Mouse (Mus musculus) neural tube, embryonic 11.5 days (tissue): ENCODE data around the gene Arl6ip4. TPM values are rescaled to one million over a fixed set of nuclear protein-coding genes. Genes with fewer than 3 reads are reported as not detected.

Experiments
- ATAC-seq: fragments of 200-750 bp; cut with Nextera tagmentation; 2 replicates; pipeline ENCODE4 v1.8.0; 2017; ENCODE audit warnings: moderate number of reproducible peaks, mild to moderate bottlenecking, moderate TSS enrichment, moderate library complexity; ENCODE audit not compliant: insufficient read depth, low FRiP score, low TSS enrichment
- DNase-seq: peaks from one replicate; pipeline ENCODE4 v3.0.0-alpha.2; 2015; ENCODE audit warnings: low spot score
- H3K27ac ChIP-seq: fragments of 300-500 bp; sonication (generic); 2 replicates; pipeline ENCODE4 v1.5.1; 2014; ENCODE audit warnings: low read depth, mild to moderate bottlenecking, low read length
- H3K27me3 ChIP-seq: fragments of 300-500 bp; sonication (generic); 2 replicates; pipeline ENCODE4 v1.6.1; 2014; ENCODE audit warnings: mild to moderate bottlenecking, low read length, mixed read lengths; ENCODE audit not compliant: control insufficient read depth, insufficient read depth
- H3K36me3 ChIP-seq: fragments of 300-500 bp; sonication (generic); 2 replicates; pipeline ENCODE4 v1.6.1; 2014; ENCODE audit warnings: mild to moderate bottlenecking, low read length, moderate library complexity, mixed read lengths; ENCODE audit not compliant: control insufficient read depth, insufficient read depth
- H3K4me1 ChIP-seq: fragments of 300-500 bp; sonication (generic); 2 replicates; pipeline ENCODE4 v1.6.1; 2014; ENCODE audit warnings: low read length, mixed read lengths; ENCODE audit not compliant: control insufficient read depth, insufficient read depth
- H3K4me2 ChIP-seq: fragments of 300-500 bp; sonication (generic); 2 replicates; pipeline ENCODE4 v1.6.1; 2014; ENCODE audit warnings: low read depth, mild to moderate bottlenecking, moderate library complexity
- H3K4me3 ChIP-seq: fragments of 300-500 bp; sonication (generic); 2 replicates; pipeline ENCODE4 v1.5.1; 2014; ENCODE audit warnings: low read depth, low read length
- H3K9ac ChIP-seq: fragments of 300-500 bp; sonication (generic); 2 replicates; pipeline ENCODE4 v1.6.1; 2014; ENCODE audit warnings: mild to moderate bottlenecking, low read length
- H3K9me3 ChIP-seq: fragments of 300-500 bp; sonication (generic); 2 replicates; pipeline ENCODE4 v1.6.1; 2016; ENCODE audit warnings: low read length; ENCODE audit not compliant: control insufficient read depth
- WGBS: fragments of 180-500 bp; shearing (Covaris S2); extraction: QIAGEN DNeasy Blood & Tissue Kit; methylation state at CpG from one replicate; pipeline ENCODE4 v1.1.7; 2014; 5-methylcytosine and 5-hydroxymethylcytosine counted together
- polyA plus RNA-seq: library from polyadenylated mRNA; unstranded; fragments of >200 nt; fragmentation: Nextera tagmentation; extraction: Ambion mirVana; gene quantifications from 2 replicates; pipeline ENCODE4 v1.2.1, GENCODE M21; 2014

Gene Arl6ip4
- 84.7 and 88.9 TPM in 2 replicates for polyA plus RNA-seq

DNA sequence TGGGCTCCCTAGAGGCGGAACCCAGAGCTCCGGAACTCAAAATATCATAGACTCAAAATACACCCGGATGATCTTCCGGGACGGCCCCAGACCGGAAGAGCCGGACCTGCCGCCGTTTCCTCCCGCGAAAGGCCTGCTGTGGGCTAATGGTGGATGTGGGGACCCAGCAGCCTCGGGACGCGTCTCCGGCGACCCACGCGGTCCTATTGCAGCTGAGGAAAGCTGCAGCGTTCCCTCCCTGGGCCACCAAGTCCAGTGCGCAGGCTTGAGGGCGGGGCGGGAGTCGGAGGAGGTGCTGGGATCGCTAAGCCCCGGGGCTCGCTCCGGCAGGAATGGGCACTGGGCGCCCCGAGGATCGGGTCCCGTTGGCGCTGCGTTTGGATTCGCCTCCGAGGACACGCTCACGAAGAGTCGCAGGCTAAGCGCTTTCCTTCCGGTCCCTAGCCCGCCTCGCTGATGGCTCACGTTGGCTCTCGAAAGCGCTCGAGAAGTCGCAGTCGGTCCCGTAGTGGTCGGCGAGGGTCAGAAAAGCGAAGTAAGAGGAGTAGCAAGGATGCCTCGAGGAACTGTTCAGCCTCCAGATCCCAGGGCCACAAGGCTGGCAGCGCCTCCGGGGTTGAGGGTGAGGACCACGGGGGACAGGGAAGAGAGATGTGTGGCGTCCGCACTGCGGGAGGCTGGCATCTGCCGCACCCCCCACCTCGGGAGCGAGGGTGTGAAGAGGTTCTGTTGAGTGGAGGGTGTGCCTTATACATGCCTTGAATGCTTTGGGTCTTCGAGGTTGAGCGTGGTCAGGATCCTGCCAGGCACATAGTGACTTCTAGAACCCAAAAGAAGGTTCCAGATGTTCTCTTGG lies at the start of gene Arl6ip4:
Gene Arl6ip4 (plus strand): TSS at position 100 of the 856 bp plus-strand sequence.
- WGBS: 2% methylated on average over 64 of the region's 64 CpGs
- DNase-seq: peak; percentile 83
- Histone ChIP-seq H3K9ac (peak within 1 kb of the TSS; percentile 85), H3K9me3 (no peaks in the 10 kb centered on the region), H3K27me3 (no peaks in the 10 kb centered on the region), H3K27ac (peak within 1 kb of the TSS; percentile 40; the same call in 1 of the 2 replicates), H3K36me3 (peaks cover 18% of the 10 kb centered on the region), H3K4me3 (peak within 1 kb of the TSS; percentile 95), H3K4me1 (peaks cover 15% of the 10 kb centered on the region), H3K4me2 (peak within 1 kb of the TSS; percentile 93)
- no peak for ATAC-seq

DNA sequence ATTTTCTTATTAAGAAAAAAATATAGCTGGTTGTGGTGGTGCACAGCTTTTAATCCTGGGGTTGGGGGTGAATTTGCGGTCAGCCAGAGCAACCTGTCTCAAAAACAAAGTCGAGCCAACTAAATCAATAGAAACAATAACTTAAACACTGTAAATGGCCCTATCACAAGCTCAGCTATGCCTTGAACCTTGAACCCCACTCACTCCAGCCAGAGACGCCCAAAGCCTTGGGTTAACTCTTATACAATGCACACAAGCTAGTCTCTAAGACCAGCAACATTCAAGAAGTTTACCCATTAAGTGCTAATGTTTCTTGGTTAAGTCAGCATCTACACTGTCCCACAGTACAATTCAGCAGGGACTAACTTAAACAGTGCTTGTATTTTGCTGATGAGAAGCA lies 46.2 kb upstream of the Arl6ip4 start:
- H3K9ac ChIP-seq: no peak overlapping the region
- H3K36me3 ChIP-seq: no peaks in the 10 kb centered on the region
- H3K4me2 ChIP-seq: no peak overlapping the region
- no peaks in the 10 kb centered on the region for H3K27me3 ChIP-seq
- ATAC-seq: no peak
- H3K9me3 ChIP-seq: no peaks in the 10 kb centered on the region
- no peak for DNase-seq
- no peak overlapping the region for H3K27ac ChIP-seq
- WGBS: 86% methylated on average over 3 of the region's 3 CpGs
- no peaks in the 10 kb centered on the region for H3K4me1 ChIP-seq
- H3K4me3 ChIP-seq: no peak overlapping the region

DNA sequence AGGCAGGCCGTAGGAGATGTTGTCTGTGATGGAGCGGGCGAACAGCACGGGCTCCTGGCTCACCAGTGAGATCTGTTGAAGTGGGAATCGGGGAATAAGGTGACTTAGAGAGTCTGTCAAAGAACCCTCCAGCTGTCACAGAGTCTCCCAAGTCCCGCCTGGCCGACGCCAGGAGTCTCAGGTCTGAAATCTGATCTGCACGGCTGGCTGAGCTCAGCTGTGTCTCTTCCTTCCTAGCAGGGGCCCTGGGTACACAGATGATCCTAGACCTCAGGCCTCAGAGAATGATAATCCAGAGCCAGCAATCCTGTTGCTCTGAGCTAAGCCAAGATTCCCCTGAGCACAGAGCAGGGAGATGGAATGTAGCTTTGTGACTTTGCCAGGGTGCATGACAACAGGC lies 42.2 kb upstream of the Arl6ip4 start:
- H3K27ac ChIP-seq: no peak overlapping the region

GRCm38 (mm10) chr5:124074845-124075307 lies 41.0 kb upstream of the Arl6ip4 start:
- H3K9me3 ChIP-seq: no peaks in the 10 kb centered on the region
- H3K4me1 ChIP-seq: no peaks in the 10 kb centered on the region; the same call in 1 of the 2 replicates
- 57% methylated on average over 10 of the region's 10 CpGs for WGBS
- no peak for ATAC-seq
- H3K36me3 ChIP-seq: no peaks in the 10 kb centered on the region
- H3K27ac ChIP-seq: no peak overlapping the region
- no peak overlapping the region for H3K9ac ChIP-seq
- DNase-seq: no peak
- H3K4me2 ChIP-seq: no peak overlapping the region
- no peaks in the 10 kb centered on the region for H3K27me3 ChIP-seq
- no peak overlapping the region for H3K4me3 ChIP-seq

More for the DNA sequence above, 42.2 kb upstream of the Arl6ip4 start:
- ATAC-seq (no peak), DNase-seq (no peak)
- Histone ChIP-seq H3K27me3 (no peaks in the 10 kb centered on the region), H3K4me1 (no peaks in the 10 kb centered on the region; the same call in 1 of the 2 replicates), H3K4me3 (no peak overlapping the region), H3K4me2 (no peak overlapping the region), H3K9ac (no peak overlapping the region), H3K9me3 (no peaks in the 10 kb centered on the region), H3K36me3 (no peaks in the 10 kb centered on the region)
- 55% methylated on average over 9 of the region's 9 CpGs for WGBS

GRCm38 (mm10) chr5:124075716-124076115 lies 40.2 kb upstream of the Arl6ip4 start:
- 77% methylated on average over 9 of the region's 9 CpGs for WGBS
- ATAC-seq: no peak

GRCm38 (mm10) chr5:124076559-124076958 lies 39.3 kb upstream of the Arl6ip4 start:
- H3K36me3 ChIP-seq: no peaks in the 10 kb centered on the region
- no peaks in the 10 kb centered on the region for H3K27me3 ChIP-seq
- WGBS: 54% methylated on average over 9 of the region's 9 CpGs
- H3K9ac ChIP-seq: no peak overlapping the region
- DNase-seq (no peak), ATAC-seq (no peak)
- no peak overlapping the region for H3K4me3 ChIP-seq
- no peaks in the 10 kb centered on the region for H3K9me3 ChIP-seq
- H3K4me2 ChIP-seq: no peak overlapping the region
- no peaks in the 10 kb centered on the region; the same call in 1 of the 2 replicates for H3K4me1 ChIP-seq
- no peak overlapping the region for H3K27ac ChIP-seq

More at GRCm38 (mm10) chr5:124075716-124076115, 40.2 kb upstream of the Arl6ip4 start:
- Histone ChIP-seq H3K4me3 (no peak overlapping the region), H3K9ac (no peak overlapping the region), H3K9me3 (no peaks in the 10 kb centered on the region), H3K4me2 (no peak overlapping the region), H3K36me3 (no peaks in the 10 kb centered on the region), H3K27ac (no peak overlapping the region), H3K4me1 (no peaks in the 10 kb centered on the region; the same call in 1 of the 2 replicates), H3K27me3 (no peaks in the 10 kb centered on the region)
- DNase-seq: no peak

- no peak for DNase-seq
- Histone ChIP-seq H3K9me3 (no peaks in the 10 kb centered on the region), H3K4me3 (no peak overlapping the region), H3K4me1 (no peaks in the 10 kb centered on the region; the same call in 1 of the 2 replicates), H3K27ac (no peak overlapping the region), H3K36me3 (no peaks in the 10 kb centered on the region), H3K9ac (no peak overlapping the region), H3K27me3 (no peaks in the 10 kb centered on the region), H3K4me2 (no peak overlapping the region)
- ATAC-seq: no peak
- 81% methylated on average over 13 of the region's 13 CpGs for WGBS
Observed at GRCm38 (mm10) chr5:124077241-124077640, 38.6 kb upstream of the Arl6ip4 start.

DNA sequence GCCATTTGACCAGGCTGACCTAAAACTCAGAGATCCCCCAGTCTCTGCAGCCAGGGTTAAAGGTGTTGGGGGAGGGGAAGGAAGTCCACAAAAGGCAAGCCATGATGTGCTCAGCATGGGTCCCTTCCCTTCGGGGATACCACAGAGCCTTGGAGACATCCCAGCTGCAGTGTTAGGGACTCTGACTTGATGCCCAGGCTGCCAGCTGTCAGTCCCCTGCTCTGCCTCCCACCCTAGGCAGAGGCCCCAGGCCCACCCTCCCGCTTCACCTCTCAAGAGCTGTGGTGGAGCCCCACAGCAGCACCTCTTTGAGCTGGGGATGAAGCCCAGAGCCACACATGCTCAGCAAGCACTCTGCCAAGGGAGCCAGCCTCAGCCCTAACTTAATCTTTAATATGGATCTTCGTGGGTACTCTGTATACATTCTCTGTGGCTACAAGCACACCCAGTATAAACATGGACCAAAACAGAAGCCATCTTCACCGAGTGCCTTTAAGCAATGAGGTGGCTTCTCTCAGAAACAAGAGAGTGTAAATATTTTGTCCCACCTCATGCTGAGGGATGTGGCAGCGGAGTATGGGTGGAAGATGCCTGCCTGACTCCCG lies 37.9 kb upstream of the Arl6ip4 start:
- no peak overlapping the region for H3K4me3 ChIP-seq
- no peaks in the 10 kb centered on the region; the same call in 1 of the 2 replicates for H3K4me1 ChIP-seq
- H3K9me3 ChIP-seq: no peaks in the 10 kb centered on the region
- no peak overlapping the region for H3K27ac ChIP-seq
- ATAC-seq (no peak), DNase-seq (no peak)
- H3K4me2 ChIP-seq: no peak overlapping the region
- H3K27me3 ChIP-seq: no peaks in the 10 kb centered on the region
- H3K36me3 ChIP-seq: no peaks in the 10 kb centered on the region
- no peak overlapping the region for H3K9ac ChIP-seq
- WGBS: 65% methylated on average over 6 of the region's 6 CpGs
